Mouse (Mus musculus): ENCODE data around the gene Smco3. TPM values are rescaled to one million over a fixed set of nuclear protein-coding genes. Genes with fewer than 3 reads are reported as not detected.

The Smco3 gene
- total and polyA plus RNA-seq, 3 experiments = not detected

- no peak for TF ChIP-seq POLR2AphosphoS2 (IDR thresholded peaks at IDR 0.05; ENCODE audit: low read length)
- no peak for TF ChIP-seq E2F4 (IDR thresholded peaks at IDR 0.05; ENCODE audit: borderline replicate concordance, low read depth, low read length)
- TF ChIP-seq MAX (IDR thresholded peaks at IDR 0.05; ENCODE audit: low read length) = no peak
- no peak for TF ChIP-seq RCOR1 (IDR thresholded peaks at IDR 0.05; ENCODE audit: low read depth, low read length)
- TF ChIP-seq MEF2A (IDR thresholded peaks at IDR 0.05; ENCODE audit: extremely low read depth, insufficient replicate concordance, low read depth, low read length, poor library complexity, severe bottlenecking) = no peak
- no peak for TF ChIP-seq MYB (IDR thresholded peaks at IDR 0.05; ENCODE audit: low read depth, low read length)
- TF ChIP-seq MAFK (IDR thresholded peaks at IDR 0.05; ENCODE audit: borderline replicate concordance, low read depth, low read length) = no peak
- no peak for TF ChIP-seq UBTF (IDR thresholded peaks at IDR 0.05; ENCODE audit: borderline replicate concordance, insufficient read depth, low read depth, low read length)
- no peak for TF ChIP-seq ETS1 (IDR thresholded peaks at IDR 0.05; ENCODE audit: low read depth, low read length)
- TF ChIP-seq BHLHE40 (IDR thresholded peaks at IDR 0.05; ENCODE audit: borderline replicate concordance, low read depth, low read length) = no peak
- no peak for TF ChIP-seq MYC (IDR thresholded peaks at IDR 0.05; ENCODE audit: low read depth, low read length)
- TF ChIP-seq NELFE (IDR thresholded peaks at IDR 0.05; ENCODE audit: low read depth, low read length) = no peak
- TF ChIP-seq CHD2 (IDR thresholded peaks at IDR 0.05; ENCODE audit: low read length) = no peak
Observed at GRCm38 (mm10) chr6:136866150-136866549, 30.9 kb upstream of the Smco3 start.

GRCm38 (mm10) chr6:136865360-136865759 lies 30.1 kb upstream of the Smco3 start:
- peaks cover 3% of the 10 kb centered on the region in 2 experiments; a peak in 3 of 4 replicates for H3K27me3 ChIP-seq (ENCODE audit: control insufficient read depth in 1 of 2, insufficient read depth in 2 of 2, low read length in 2 of 2)
- H3K27ac ChIP-seq (ENCODE audit: control insufficient read depth, low read depth, low read length) = no peak overlapping the region
- H3K36me3 ChIP-seq (ENCODE audit: control insufficient read depth in 1 of 2, insufficient read depth in 2 of 2, low read length in 2 of 2) = no peaks in the 10 kb centered on the region
- no peak for TF ChIP-seq MXI1 (IDR thresholded peaks at IDR 0.05; ENCODE audit: low read depth, low read length)
- no peak for TF ChIP-seq NRF1 (IDR thresholded peaks at IDR 0.05; ENCODE audit: insufficient read depth, low read depth, low read length, poor library complexity, severe bottlenecking)
- TF ChIP-seq ELF1 (IDR thresholded peaks at IDR 0.05; ENCODE audit: low read depth, low read length) = no peak
- no peak for TF ChIP-seq JUND (IDR thresholded peaks at IDR 0.05; ENCODE audit: low read depth, low read length)
- TF ChIP-seq ZC3H11A (IDR thresholded peaks at IDR 0.05; ENCODE audit: low read depth, low read length) = no peak
- TF ChIP-seq MEF2A (IDR thresholded peaks at IDR 0.05; ENCODE audit: extremely low read depth, insufficient replicate concordance, low read depth, low read length, poor library complexity, severe bottlenecking) = no peak
- no peak for TF ChIP-seq POLR2A (IDR thresholded peaks at IDR 0.05; ENCODE audit: control insufficient read depth in 1 of 2, insufficient read depth in 1 of 2, low read depth in 1 of 2, low read length in 2 of 2, poor library complexity in 1 of 2)
- no peak for TF ChIP-seq HCFC1 (IDR thresholded peaks at IDR 0.05; ENCODE audit: low read depth, low read length)
- TF ChIP-seq MAX (IDR thresholded peaks at IDR 0.05; ENCODE audit: low read length) = no peak
- TF ChIP-seq GATA1 (IDR thresholded peaks at IDR 0.05; ENCODE audit: low read depth, low read length) = no peak
- no peak for TF ChIP-seq SMC3 (IDR thresholded peaks at IDR 0.05; ENCODE audit: low read depth, low read length)
- H3K4me3 ChIP-seq (ENCODE audit: control insufficient read depth in 1 of 2, insufficient read depth in 1 of 2, low read depth in 2 of 2, low read length in 2 of 2) = no peak overlapping the region
- H3K9me3 ChIP-seq (replicated peaks; ENCODE audit: insufficient read depth, low read length) = no peaks in the 10 kb centered on the region
- no peak overlapping the region for H3K9ac ChIP-seq (ENCODE audit: control insufficient read depth, low read depth, low read length, poor library complexity, severe bottlenecking)
- no peaks in the 10 kb centered on the region for H3K79me2 ChIP-seq (ENCODE audit: control insufficient read depth, insufficient read depth, low read length, poor library complexity)
- no peak for DNase-seq (ENCODE audit: low read depth, low spot score)
- no peaks in the 10 kb centered on the region for H3K4me1 ChIP-seq (ENCODE audit: control insufficient read depth in 1 of 2, insufficient read depth in 2 of 2, low read length in 2 of 2)

More at GRCm38 (mm10) chr6:136866150-136866549, 30.9 kb upstream of the Smco3 start:
- no peaks in the 10 kb centered on the region for H3K79me2 ChIP-seq (ENCODE audit: control insufficient read depth, insufficient read depth, low read length, poor library complexity)
- no peaks in the 10 kb centered on the region for H3K4me1 ChIP-seq (ENCODE audit: control insufficient read depth in 1 of 2, insufficient read depth in 2 of 2, low read length in 2 of 2)
- H3K27ac ChIP-seq (ENCODE audit: control insufficient read depth, low read depth, low read length) = no peak overlapping the region
- no peak overlapping the region for H3K9ac ChIP-seq (ENCODE audit: control insufficient read depth, low read depth, low read length, poor library complexity, severe bottlenecking)
- no peaks in the 10 kb centered on the region for H3K9me3 ChIP-seq (replicated peaks; ENCODE audit: insufficient read depth, low read length)
- DNase-seq (ENCODE audit: low read depth, low spot score) = no peak
- H3K36me3 ChIP-seq (ENCODE audit: control insufficient read depth in 1 of 2, insufficient read depth in 2 of 2, low read length in 2 of 2) = no peaks in the 10 kb centered on the region
- H3K4me3 ChIP-seq (ENCODE audit: control insufficient read depth in 1 of 2, insufficient read depth in 1 of 2, low read depth in 2 of 2, low read length in 2 of 2) = no peak overlapping the region
- peaks cover 3% of the 10 kb centered on the region in 2 experiments; a peak in 3 of 4 replicates for H3K27me3 ChIP-seq (ENCODE audit: control insufficient read depth in 1 of 2, insufficient read depth in 2 of 2, low read length in 2 of 2)

Data from MEL (cell line).